Mouse (Mus musculus): ENCODE measurements around the gene Asf1b.
"Not testable (repeated sequence)": the region's sequence is repeated elsewhere in the genome, so short reads cannot be mapped to it uniquely, and the experiment has no call there.

Gene Asf1b

GRCm38 (mm10) chr8:83992488-83992887 lies 37.2 kb downstream of the Asf1b start:
- in situ Hi-C loops (cut with MboI; ENCODE audit: unreplicated experiment in 2 of 2), result no loop called here

- in situ Hi-C loops (cut with MboI; ENCODE audit: unreplicated experiment in 2 of 2), result no loop called here
These were observed 38.7 kb downstream of the Asf1b start for GRCm38 (mm10) chr8:83994030-83994429.

- in situ Hi-C loops (cut with MboI; ENCODE audit: unreplicated experiment in 2 of 2), result no loop called here
These were observed 40.7 kb downstream of the Asf1b start for GRCm38 (mm10) chr8:83995973-83996372.

GRCm38 (mm10) chr8:83996567-83997505 lies 41.5 kb downstream of the Asf1b start:
- in situ Hi-C loops (cut with MboI; ENCODE audit: unreplicated experiment in 2 of 2), result no loop called here

- in situ Hi-C loops (cut with MboI; ENCODE audit: unreplicated experiment in 2 of 2), result no loop called here
These were observed 42.3 kb downstream of the Asf1b start, which contains the start of gene Samd1 for GRCm38 (mm10) chr8:83997511-83998141. Gene Samd1 (plus strand): TSS chr8:83997672.

- in situ Hi-C loops (cut with MboI; ENCODE audit: unreplicated experiment in 2 of 2), result no loop called here
These were observed 43.1 kb downstream of the Asf1b start for GRCm38 (mm10) chr8:83998231-83999056.

GRCm38 (mm10) chr8:83999057-83999705 lies 43.9 kb downstream of the Asf1b start:
- in situ Hi-C loops (cut with MboI; ENCODE audit: unreplicated experiment in 2 of 2), result no loop called here

- in situ Hi-C loops (cut with MboI; ENCODE audit: unreplicated experiment in 2 of 2), result no loop called here
These were observed 44.5 kb downstream of the Asf1b start for GRCm38 (mm10) chr8:83999825-84000224.

- in situ Hi-C loops (cut with MboI; ENCODE audit: unreplicated experiment in 2 of 2), result no loop called here
These were observed 46.1 kb downstream of the Asf1b start, which contains the start of gene 1700067K01Rik for GRCm38 (mm10) chr8:84001281-84002000. Gene 1700067K01Rik (plus strand): TSS chr8:84001502.

- in situ Hi-C loops (cut with MboI; ENCODE audit: unreplicated experiment in 2 of 2), result no loop called here
These were observed 47.8 kb downstream of the Asf1b start for GRCm38 (mm10) chr8:84002957-84003611.

GRCm38 (mm10) chr8:84003612-84004246 lies 48.4 kb downstream of the Asf1b start:
- in situ Hi-C loops (cut with MboI; ENCODE audit: unreplicated experiment in 2 of 2), result no loop called here

GRCm38 (mm10) chr8:84004533-84005201 lies 49.4 kb downstream of the Asf1b start:
- in situ Hi-C loops (cut with MboI; ENCODE audit: unreplicated experiment in 2 of 2), result no loop called here

GRCm38 (mm10) chr8:84005502-84005901 lies 50.2 kb downstream of the Asf1b start:
- in situ Hi-C loops (cut with MboI; ENCODE audit: unreplicated experiment in 2 of 2), result not testable (repeated sequence)

- in situ Hi-C loops (cut with MboI; ENCODE audit: unreplicated experiment in 2 of 2), result no loop called here
These were observed 53.1 kb downstream of the Asf1b start for GRCm38 (mm10) chr8:84008362-84008761.

- in situ Hi-C loops (cut with MboI; ENCODE audit: unreplicated experiment in 2 of 2), result no loop called here
These were observed 54.6 kb downstream of the Asf1b start for GRCm38 (mm10) chr8:84009876-84010275.

- in situ Hi-C loops (cut with MboI; ENCODE audit: unreplicated experiment in 2 of 2), result no loop called here
These were observed 55.6 kb downstream of the Asf1b start for GRCm38 (mm10) chr8:84010625-84011611.

Data from v-Abl transformed pro-B cells (cell line).